Mouse (Mus musculus): ENCODE measurements at regions not wholly inside any gene's neighbourhood (a gene's known extent, or its start where the extent isn't known, plus 50 kb on each side); places are given as distances from the start of the nearest gene placed in this dataset.
"Not testable (repeated sequence)": the region's sequence is repeated elsewhere in the genome, so short reads cannot be mapped to it uniquely, and the experiment has no call there.

GRCm38 (mm10) chr2:78291665-78292064 is 345.5 kb upstream of the Cwc22 start:
- DNase-seq (ENCODE audit: low spot score): no peak
- intact Hi-C loops (cut with DNase I): no loop called here

- DNase-seq (ENCODE audit: low spot score): no peak
- intact Hi-C loops (cut with DNase I): no loop called here
Measured at GRCm38 (mm10) chr2:78284806-78285205, 338.6 kb upstream of the Cwc22 start.

- DNase-seq (ENCODE audit: low spot score): no peak
- intact Hi-C loops (cut with DNase I): no loop called here
Measured at GRCm38 (mm10) chr2:78283605-78284004, 337.4 kb upstream of the Cwc22 start.

- intact Hi-C loops (cut with DNase I); DNase-seq (ENCODE audit: low spot score): not testable (repeated sequence)
Measured at GRCm38 (mm10) chr2:78281846-78282245, 335.7 kb upstream of the Cwc22 start.

- intact Hi-C loops (cut with DNase I): no loop called here
Measured at GRCm38 (mm10) chr2:78280219-78280915, 334.2 kb upstream of the Cwc22 start.

GRCm38 (mm10) chr2:78279382-78280056 is 333.3 kb upstream of the Cwc22 start:
- intact Hi-C loops (cut with DNase I): no loop called here
- DNase-seq (ENCODE audit: low spot score): peak; percentile 7

More at GRCm38 (mm10) chr2:78280219-78280915, 334.2 kb upstream of the Cwc22 start:
- DNase-seq (ENCODE audit: low spot score): no peak

GRCm38 (mm10) chr2:78278630-78279029 is 332.5 kb upstream of the Cwc22 start:
- no peak for DNase-seq (ENCODE audit: low spot score)
- intact Hi-C loops (cut with DNase I): no loop called here

GRCm38 (mm10) chr2:78277699-78278098 is 331.5 kb upstream of the Cwc22 start:
- intact Hi-C loops (cut with DNase I): no loop called here
- no peak for DNase-seq (ENCODE audit: low spot score)

GRCm38 (mm10) chr2:78274122-78274521 is 327.9 kb upstream of the Cwc22 start:
- DNase-seq (ENCODE audit: low spot score): no peak
- intact Hi-C loops (cut with DNase I): no loop called here

GRCm38 (mm10) chr2:78268705-78269104 is 322.5 kb upstream of the Cwc22 start:
- intact Hi-C loops (cut with DNase I): no loop called here
- DNase-seq (ENCODE audit: low spot score): no peak

- intact Hi-C loops (cut with DNase I): no loop called here
- DNase-seq (ENCODE audit: low spot score): no peak
Measured at GRCm38 (mm10) chr2:78267527-78268375, 321.6 kb upstream of the Cwc22 start.

GRCm38 (mm10) chr2:78253601-78254097 is 307.5 kb upstream of the Cwc22 start:
- intact Hi-C loops (cut with DNase I): no loop called here
- DNase-seq (ENCODE audit: low spot score): no peak

- DNase-seq (ENCODE audit: low spot score): no peak
Measured at GRCm38 (mm10) chr2:78246354-78246753, 300.2 kb upstream of the Cwc22 start.

GRCm38 (mm10) chr2:78240299-78240698 is 294.1 kb upstream of the Cwc22 start:
- intact Hi-C loops (cut with DNase I): no loop called here
- DNase-seq (ENCODE audit: low spot score): no peak

More at GRCm38 (mm10) chr2:78246354-78246753, 300.2 kb upstream of the Cwc22 start:
- intact Hi-C loops (cut with DNase I): no loop called here

- intact Hi-C loops (cut with DNase I); DNase-seq (ENCODE audit: low spot score): not testable (repeated sequence)
Measured at GRCm38 (mm10) chr2:78225383-78226100, 279.4 kb upstream of the Cwc22 start.

GRCm38 (mm10) chr2:78214469-78214868 is 268.3 kb upstream of the Cwc22 start:
- intact Hi-C loops (cut with DNase I): no loop called here
- no peak for DNase-seq (ENCODE audit: low spot score)

GRCm38 (mm10) chr2:78205125-78205524 is 258.9 kb upstream of the Cwc22 start:
- intact Hi-C loops (cut with DNase I): no loop called here
- DNase-seq (ENCODE audit: low spot score): no peak

- no peak for DNase-seq (ENCODE audit: low spot score)
- intact Hi-C loops (cut with DNase I): no loop called here
Measured at GRCm38 (mm10) chr2:78196006-78196405, 249.8 kb upstream of the Cwc22 start.

- intact Hi-C loops (cut with DNase I): no loop called here
- no peak for DNase-seq (ENCODE audit: low spot score)
Measured at GRCm38 (mm10) chr2:78189620-78190019, 243.4 kb upstream of the Cwc22 start.

- intact Hi-C loops (cut with DNase I): no loop called here
- no peak for DNase-seq (ENCODE audit: low spot score)
Measured at GRCm38 (mm10) chr2:78184950-78185349, 238.8 kb upstream of the Cwc22 start.

All from heart, postnatal 25 days (tissue).